Mouse (Mus musculus): ENCODE results near the gene Rora. TPM values are rescaled to one million over a fixed set of nuclear protein-coding genes. Genes with fewer than 3 reads are reported as not detected.

The Rora gene
- polyA plus RNA-seq, 1 experiment: 0.86 TPM

- Histone ChIP-seq H3K36me3 (ENCODE audit: control insufficient read depth, insufficient read depth) (no peaks in the 10 kb centered on the region), H3K79me2 (ENCODE audit: control insufficient read depth, insufficient read depth) (no peaks in the 10 kb centered on the region), H3K27me3 (ENCODE audit: control insufficient read depth, insufficient read depth, insufficient read length) (peaks cover 10% of the 10 kb centered on the region), H3K4me3 (no peak overlapping the region), H3ac (ENCODE audit: control insufficient read depth, insufficient read length) (no peak overlapping the region), H3K4me2 (ENCODE audit: low read depth) (no peak overlapping the region)
- no peak for TF ChIP-seq SRF (IDR thresholded peaks at IDR 0.05; ENCODE audit: control insufficient read depth, insufficient read length, low read depth)
- no peak for TF ChIP-seq MYOD1 (IDR thresholded peaks at IDR 0.05; ENCODE audit: control insufficient read depth in 1 of 3, insufficient read length in 2 of 3, low read depth in 2 of 3)
- no peak for TF ChIP-seq POLR2AphosphoS2 (IDR thresholded peaks at IDR 0.05; ENCODE audit: insufficient read length, low read depth)
- TF ChIP-seq CEBPB (IDR thresholded peaks at IDR 0.05; ENCODE audit: insufficient read depth, poor library complexity, severe bottlenecking): no peak
- TF ChIP-seq REST (IDR thresholded peaks at IDR 0.05; ENCODE audit: insufficient read depth, insufficient read length): no peak
- no peak for TF ChIP-seq E2F4 (IDR thresholded peaks at IDR 0.05; ENCODE audit: insufficient read depth)
- no peak for TF ChIP-seq TCF12 (IDR thresholded peaks at IDR 0.05; ENCODE audit: insufficient read depth, poor library complexity, severe bottlenecking)
These were observed 400 bp downstream of the Rora start for GRCm38 (mm10) chr9:68654039-68654332.

- Histone ChIP-seq H3K79me2 (ENCODE audit: control insufficient read depth, insufficient read depth) (no peaks in the 10 kb centered on the region), H3K27me3 (ENCODE audit: control insufficient read depth, insufficient read depth, insufficient read length) (peaks cover 10% of the 10 kb centered on the region), H3ac (ENCODE audit: control insufficient read depth, insufficient read length) (no peak overlapping the region), H3K4me2 (ENCODE audit: low read depth) (no peak overlapping the region), H3K36me3 (ENCODE audit: control insufficient read depth, insufficient read depth) (no peaks in the 10 kb centered on the region), H3K4me3 (no peak overlapping the region)
- TF ChIP-seq REST (IDR thresholded peaks at IDR 0.05; ENCODE audit: insufficient read depth, insufficient read length): no peak
- no peak for TF ChIP-seq SRF (IDR thresholded peaks at IDR 0.05; ENCODE audit: control insufficient read depth, insufficient read length, low read depth)
- no peak for TF ChIP-seq MYOD1 (IDR thresholded peaks at IDR 0.05; ENCODE audit: control insufficient read depth in 1 of 3, insufficient read length in 2 of 3, low read depth in 2 of 3)
- TF ChIP-seq TCF3 (IDR thresholded peaks at IDR 0.05; ENCODE audit: insufficient read length, low read depth): no peak
- TF ChIP-seq MYOG (IDR thresholded peaks at IDR 0.05; ENCODE audit: control insufficient read depth in 1 of 3, insufficient read depth in 1 of 3, insufficient read length in 2 of 3, low read depth in 2 of 3): no peak
- no peak for TF ChIP-seq POLR2AphosphoS2 (IDR thresholded peaks at IDR 0.05; ENCODE audit: insufficient read length, low read depth)
- no peak for TF ChIP-seq E2F4 (IDR thresholded peaks at IDR 0.05; ENCODE audit: insufficient read depth)
- TF ChIP-seq POLR2A (IDR thresholded peaks at IDR 0.05; ENCODE audit: insufficient read length, low read depth): no peak
- TF ChIP-seq TCF12 (IDR thresholded peaks at IDR 0.05; ENCODE audit: insufficient read depth, poor library complexity, severe bottlenecking): no peak
- no peak for TF ChIP-seq CEBPB (IDR thresholded peaks at IDR 0.05; ENCODE audit: insufficient read depth, poor library complexity, severe bottlenecking)
- no peak for TF ChIP-seq MAX (IDR thresholded peaks at IDR 0.05; ENCODE audit: low read depth)
- no peak for TF ChIP-seq USF1 (IDR thresholded peaks at IDR 0.05; ENCODE audit: low read depth)
These were observed 889 bp downstream of the Rora start for GRCm38 (mm10) chr9:68654333-68655017.

- Histone ChIP-seq H3K4me2 (ENCODE audit: low read depth) (no peak overlapping the region), H3K36me3 (ENCODE audit: control insufficient read depth, insufficient read depth) (no peaks in the 10 kb centered on the region), H3K4me3 (no peak overlapping the region), H3K79me2 (ENCODE audit: control insufficient read depth, insufficient read depth) (no peaks in the 10 kb centered on the region), H3K27me3 (ENCODE audit: control insufficient read depth, insufficient read depth, insufficient read length) (peaks cover 10% of the 10 kb centered on the region), H3ac (ENCODE audit: control insufficient read depth, insufficient read length) (no peak overlapping the region)
- TF ChIP-seq MAX (IDR thresholded peaks at IDR 0.05; ENCODE audit: low read depth) (no peak), E2F4 (IDR thresholded peaks at IDR 0.05; ENCODE audit: insufficient read depth) (no peak), POLR2AphosphoS2 (IDR thresholded peaks at IDR 0.05; ENCODE audit: insufficient read length, low read depth) (no peak), CEBPB (IDR thresholded peaks at IDR 0.05; ENCODE audit: insufficient read depth, poor library complexity, severe bottlenecking) (no peak), USF1 (IDR thresholded peaks at IDR 0.05; ENCODE audit: low read depth) (no peak), TCF12 (IDR thresholded peaks at IDR 0.05; ENCODE audit: insufficient read depth, poor library complexity, severe bottlenecking) (no peak), SRF (IDR thresholded peaks at IDR 0.05; ENCODE audit: control insufficient read depth, insufficient read length, low read depth) (no peak), TCF3 (IDR thresholded peaks at IDR 0.05; ENCODE audit: insufficient read length, low read depth) (no peak), MYOD1 (IDR thresholded peaks at IDR 0.05; ENCODE audit: control insufficient read depth in 1 of 3, insufficient read length in 2 of 3, low read depth in 2 of 3) (no peak), MYOG (IDR thresholded peaks at IDR 0.05; ENCODE audit: control insufficient read depth in 1 of 3, insufficient read depth in 1 of 3, insufficient read length in 2 of 3, low read depth in 2 of 3) (no peak), REST (IDR thresholded peaks at IDR 0.05; ENCODE audit: insufficient read depth, insufficient read length) (no peak), POLR2A (IDR thresholded peaks at IDR 0.05; ENCODE audit: insufficient read length, low read depth) (no peak)
These were observed 1.7 kb downstream of the Rora start for GRCm38 (mm10) chr9:68655018-68656005.

- Histone ChIP-seq H3K36me3 (ENCODE audit: control insufficient read depth, insufficient read depth) (no peaks in the 10 kb centered on the region), H3K27me3 (ENCODE audit: control insufficient read depth, insufficient read depth, insufficient read length) (peaks cover 10% of the 10 kb centered on the region), H3K79me2 (ENCODE audit: control insufficient read depth, insufficient read depth) (no peaks in the 10 kb centered on the region), H3K4me3 (no peak overlapping the region), H3K4me2 (ENCODE audit: low read depth) (no peak overlapping the region), H3ac (ENCODE audit: control insufficient read depth, insufficient read length) (no peak overlapping the region)
- TF ChIP-seq REST (IDR thresholded peaks at IDR 0.05; ENCODE audit: insufficient read depth, insufficient read length): no peak
- no peak for TF ChIP-seq CEBPB (IDR thresholded peaks at IDR 0.05; ENCODE audit: insufficient read depth, poor library complexity, severe bottlenecking)
- no peak for TF ChIP-seq TCF3 (IDR thresholded peaks at IDR 0.05; ENCODE audit: insufficient read length, low read depth)
- TF ChIP-seq POLR2AphosphoS2 (IDR thresholded peaks at IDR 0.05; ENCODE audit: insufficient read length, low read depth): no peak
- TF ChIP-seq TCF12 (IDR thresholded peaks at IDR 0.05; ENCODE audit: insufficient read depth, poor library complexity, severe bottlenecking): no peak
- no peak for TF ChIP-seq MYOG (IDR thresholded peaks at IDR 0.05; ENCODE audit: control insufficient read depth in 1 of 3, insufficient read depth in 1 of 3, insufficient read length in 2 of 3, low read depth in 2 of 3)
- TF ChIP-seq MYOD1 (IDR thresholded peaks at IDR 0.05; ENCODE audit: control insufficient read depth in 1 of 3, insufficient read length in 2 of 3, low read depth in 2 of 3): no peak
- no peak for TF ChIP-seq SRF (IDR thresholded peaks at IDR 0.05; ENCODE audit: control insufficient read depth, insufficient read length, low read depth)
- no peak for TF ChIP-seq MAX (IDR thresholded peaks at IDR 0.05; ENCODE audit: low read depth)
- no peak for TF ChIP-seq USF1 (IDR thresholded peaks at IDR 0.05; ENCODE audit: low read depth)
- TF ChIP-seq E2F4 (IDR thresholded peaks at IDR 0.05; ENCODE audit: insufficient read depth): no peak
- TF ChIP-seq POLR2A (IDR thresholded peaks at IDR 0.05; ENCODE audit: insufficient read length, low read depth): no peak
These were observed 2.6 kb downstream of the Rora start for GRCm38 (mm10) chr9:68656076-68656795.
